Mouse (Mus musculus): ENCODE measurements at regions not wholly inside any gene's neighbourhood (a gene's known extent, or its start where the extent isn't known, plus 50 kb on each side); places are given as distances from the start of the nearest gene placed in this dataset.
"Not testable (repeated sequence)": the region's sequence is repeated elsewhere in the genome, so short reads cannot be mapped to it uniquely, and the experiment has no call there.

GRCm38 (mm10) chr10:117562850-117563248, 66.5 kb upstream of the Cpm start:
- H3K4me1 ChIP-seq (ENCODE audit: control insufficient read depth, insufficient read depth, low read length); ATAC-seq (ENCODE audit: low read depth); H3K27me3 ChIP-seq (ENCODE audit: control insufficient read depth, insufficient read depth, low read length); H3K4me3 ChIP-seq (ENCODE audit: low read depth, low read length); H3K36me3 ChIP-seq (ENCODE audit: control insufficient read depth, insufficient read depth, low read length); H3K4me2 ChIP-seq (ENCODE audit: low read depth, low read length); H3K9ac ChIP-seq (replicated peaks; ENCODE audit: low read depth, low read length); H3K9me3 ChIP-seq (ENCODE audit: control insufficient read depth, low read length); H3K27ac ChIP-seq (ENCODE audit: low read depth, low read length): not testable (repeated sequence)
- WGBS: 82% methylated on average over 3 of the region's 3 CpGs

- no peak for ATAC-seq (ENCODE audit: low read depth)
- H3K9ac ChIP-seq (replicated peaks; ENCODE audit: low read depth, low read length): no peak overlapping the region
- 88% methylated on average over 13 of the region's 13 CpGs for WGBS
- H3K27me3 ChIP-seq (ENCODE audit: control insufficient read depth, insufficient read depth, low read length): no peaks in the 10 kb centered on the region
- no peak overlapping the region for H3K27ac ChIP-seq (ENCODE audit: low read depth, low read length)
- H3K4me3 ChIP-seq (ENCODE audit: low read depth, low read length): no peak overlapping the region
- no peaks in the 10 kb centered on the region for H3K4me1 ChIP-seq (ENCODE audit: control insufficient read depth, insufficient read depth, low read length)
- no peak overlapping the region for H3K4me2 ChIP-seq (ENCODE audit: low read depth, low read length)
- H3K36me3 ChIP-seq (ENCODE audit: control insufficient read depth, insufficient read depth, low read length): no peaks in the 10 kb centered on the region
- no peaks in the 10 kb centered on the region for H3K9me3 ChIP-seq (ENCODE audit: control insufficient read depth, low read length)
These were observed 67.1 kb upstream of the Cpm start for GRCm38 (mm10) chr10:117561909-117562849.

- no peak overlapping the region for H3K4me2 ChIP-seq (ENCODE audit: low read depth, low read length)
- no peaks in the 10 kb centered on the region for H3K9me3 ChIP-seq (ENCODE audit: control insufficient read depth, low read length)
- 68% methylated on average over 5 of the region's 5 CpGs for WGBS
- no peaks in the 10 kb centered on the region for H3K4me1 ChIP-seq (ENCODE audit: control insufficient read depth, insufficient read depth, low read length)
- no peak overlapping the region for H3K27ac ChIP-seq (ENCODE audit: low read depth, low read length)
- no peak for ATAC-seq (ENCODE audit: low read depth)
- H3K36me3 ChIP-seq (ENCODE audit: control insufficient read depth, insufficient read depth, low read length): no peaks in the 10 kb centered on the region
- H3K9ac ChIP-seq (replicated peaks; ENCODE audit: low read depth, low read length): no peak overlapping the region
- no peak overlapping the region for H3K4me3 ChIP-seq (ENCODE audit: low read depth, low read length)
- H3K27me3 ChIP-seq (ENCODE audit: control insufficient read depth, insufficient read depth, low read length): no peaks in the 10 kb centered on the region
These were observed 68.0 kb upstream of the Cpm start for GRCm38 (mm10) chr10:117561279-117561820.

- no peak for ATAC-seq (ENCODE audit: low read depth)
- WGBS: 76% methylated on average over 9 of the region's 9 CpGs
These were observed 68.7 kb upstream of the Cpm start for GRCm38 (mm10) chr10:117560396-117561278.

GRCm38 (mm10) chr10:117559615-117560395, 69.5 kb upstream of the Cpm start:
- Histone ChIP-seq H3K36me3 (ENCODE audit: control insufficient read depth, insufficient read depth, low read length) (no peaks in the 10 kb centered on the region), H3K27me3 (ENCODE audit: control insufficient read depth, insufficient read depth, low read length) (no peaks in the 10 kb centered on the region), H3K4me3 (ENCODE audit: low read depth, low read length) (no peak overlapping the region), H3K9me3 (ENCODE audit: control insufficient read depth, low read length) (no peaks in the 10 kb centered on the region), H3K4me1 (ENCODE audit: control insufficient read depth, insufficient read depth, low read length) (no peaks in the 10 kb centered on the region), H3K9ac (replicated peaks; ENCODE audit: low read depth, low read length) (no peak overlapping the region), H3K4me2 (ENCODE audit: low read depth, low read length) (no peak overlapping the region), H3K27ac (ENCODE audit: low read depth, low read length) (no peak overlapping the region)
- no peak for ATAC-seq (ENCODE audit: low read depth)
- WGBS: 40% methylated on average over 17 of the region's 17 CpGs

More at GRCm38 (mm10) chr10:117560396-117561278, 68.7 kb upstream of the Cpm start:
- Histone ChIP-seq H3K27ac (ENCODE audit: low read depth, low read length) (no peak overlapping the region), H3K9ac (replicated peaks; ENCODE audit: low read depth, low read length) (no peak overlapping the region), H3K4me3 (ENCODE audit: low read depth, low read length) (no peak overlapping the region), H3K36me3 (ENCODE audit: control insufficient read depth, insufficient read depth, low read length) (no peaks in the 10 kb centered on the region), H3K27me3 (ENCODE audit: control insufficient read depth, insufficient read depth, low read length) (no peaks in the 10 kb centered on the region), H3K4me2 (ENCODE audit: low read depth, low read length) (no peak overlapping the region), H3K9me3 (ENCODE audit: control insufficient read depth, low read length) (no peaks in the 10 kb centered on the region), H3K4me1 (ENCODE audit: control insufficient read depth, insufficient read depth, low read length) (no peaks in the 10 kb centered on the region)

- Histone ChIP-seq H3K9ac (replicated peaks; ENCODE audit: low read depth, low read length) (no peak overlapping the region), H3K4me3 (ENCODE audit: low read depth, low read length) (no peak overlapping the region), H3K36me3 (ENCODE audit: control insufficient read depth, insufficient read depth, low read length) (no peaks in the 10 kb centered on the region), H3K27me3 (ENCODE audit: control insufficient read depth, insufficient read depth, low read length) (no peaks in the 10 kb centered on the region), H3K4me1 (ENCODE audit: control insufficient read depth, insufficient read depth, low read length) (no peaks in the 10 kb centered on the region), H3K4me2 (ENCODE audit: low read depth, low read length) (no peak overlapping the region), H3K9me3 (ENCODE audit: control insufficient read depth, low read length) (no peaks in the 10 kb centered on the region), H3K27ac (ENCODE audit: low read depth, low read length) (no peak overlapping the region)
- 79% methylated on average over 24 of the region's 24 CpGs for WGBS
- no peak for ATAC-seq (ENCODE audit: low read depth)
These were observed 70.2 kb upstream of the Cpm start for GRCm38 (mm10) chr10:117558891-117559614.

- Histone ChIP-seq H3K27ac (ENCODE audit: low read depth, low read length) (no peak overlapping the region), H3K27me3 (ENCODE audit: control insufficient read depth, insufficient read depth, low read length) (no peaks in the 10 kb centered on the region), H3K36me3 (ENCODE audit: control insufficient read depth, insufficient read depth, low read length) (no peaks in the 10 kb centered on the region), H3K4me1 (ENCODE audit: control insufficient read depth, insufficient read depth, low read length) (no peaks in the 10 kb centered on the region), H3K9me3 (ENCODE audit: control insufficient read depth, low read length) (no peaks in the 10 kb centered on the region), H3K9ac (replicated peaks; ENCODE audit: low read depth, low read length) (no peak overlapping the region), H3K4me2 (ENCODE audit: low read depth, low read length) (no peak overlapping the region), H3K4me3 (ENCODE audit: low read depth, low read length) (no peak overlapping the region)
- no peak for ATAC-seq (ENCODE audit: low read depth)
- 87% methylated on average over 5 of the region's 5 CpGs for WGBS
These were observed 71.0 kb upstream of the Cpm start for GRCm38 (mm10) chr10:117558292-117558800.

GRCm38 (mm10) chr10:117557666-117558065, 71.6 kb upstream of the Cpm start:
- Histone ChIP-seq H3K27ac (ENCODE audit: low read depth, low read length) (no peak overlapping the region), H3K27me3 (ENCODE audit: control insufficient read depth, insufficient read depth, low read length) (no peaks in the 10 kb centered on the region), H3K4me3 (ENCODE audit: low read depth, low read length) (no peak overlapping the region), H3K36me3 (ENCODE audit: control insufficient read depth, insufficient read depth, low read length) (no peaks in the 10 kb centered on the region), H3K9me3 (ENCODE audit: control insufficient read depth, low read length) (no peaks in the 10 kb centered on the region), H3K9ac (replicated peaks; ENCODE audit: low read depth, low read length) (no peak overlapping the region), H3K4me2 (ENCODE audit: low read depth, low read length) (no peak overlapping the region), H3K4me1 (ENCODE audit: control insufficient read depth, insufficient read depth, low read length) (no peaks in the 10 kb centered on the region)
- 100% methylated on average over 1 of the region's 1 CpGs for WGBS
- ATAC-seq (ENCODE audit: low read depth): no peak

Data from neural tube, embryonic 14.5 days (tissue).